Mouse (Mus musculus) inflammation-experienced regulatory T-cells (primary cell): ENCODE measurements around the gene Yipf7. TPM values are rescaled to one million over a fixed set of nuclear protein-coding genes. Genes with fewer than 3 reads are reported as not detected.

Source experiments
- polyA plus RNA-seq, 2 experiments: library from polyadenylated mRNA; unstranded; fragments of 100-300 nt; shearing (Covaris generic); gene quantifications; one replicate each; pipeline ENCODE4 v1.2.1; 2017

Gene Yipf7
- polyA plus RNA-seq, result under 1 TPM; 0.13 to 0.39 TPM

DNA sequence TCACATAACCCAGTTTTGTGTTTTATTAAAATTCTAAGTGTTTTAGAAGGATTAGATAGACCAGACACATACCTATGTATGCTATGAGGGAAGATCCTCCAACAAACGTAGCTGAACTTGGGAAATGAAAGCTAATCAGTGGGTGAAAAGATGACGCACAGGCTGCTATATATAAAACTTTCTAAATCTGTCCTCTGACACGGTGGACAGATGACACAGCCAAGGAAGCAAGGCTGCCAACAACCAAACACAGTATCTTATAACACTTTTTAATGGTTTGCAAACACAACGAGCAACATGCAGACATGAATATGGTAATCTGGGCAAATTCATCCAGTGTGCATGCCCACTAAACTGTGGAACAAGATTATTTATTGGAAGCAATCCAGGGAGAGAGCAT is at the start of gene Yipf7:
Gene Yipf7 (minus strand): TSS at position 160 of the 400 bp plus-strand sequence.

GRCm38 (mm10) chr5:69591640-69592461 is 49.4 kb upstream of the Yipf7 start, which contains the start of gene Gnpda2:
Gene Gnpda2, minus strand, starts transcription at chr5:69592340.

GRCm38 (mm10) chr5:69556628-69557403 is 14.4 kb upstream of the Yipf7 start, which contains the start of gene Guf1:
Gene Guf1, plus strand, starts transcription at chr5:69556923.

Other genes starting within 250 kb of the Yipf7 start
- gene Kctd8, start 201.0 kb downstream of the Yipf7 start, polyA plus RNA-seq, result not detected
- gene Guf1, start 14.3 kb upstream of the Yipf7 start, polyA plus RNA-seq, result 10 to 100 TPM; 34.2 to 41.2 TPM
- gene Gnpda2, start 49.7 kb upstream of the Yipf7 start, polyA plus RNA-seq, result 10 to 100 TPM; 53.9 to 58.8 TPM